Mouse (Mus musculus) left cerebral cortex, postnatal 14 days (tissue): ENCODE results near the gene Mink1. TPM values are rescaled to one million over a fixed set of nuclear protein-coding genes. Genes with fewer than 3 reads are reported as not detected.

ENCODE experiments used
- DNase-seq, 2 experiments: peaks; one replicate each; pipeline ENCODE4 v3.0.0; 2021 to 2022; ENCODE audit warnings: low spot score in 2 of 2, mixed read lengths in 1 of 2
- intact Hi-C: fragments of 180-260 bp; cut with DNase I; formaldehyde crosslinking; loops from one replicate; pipeline ENCODE4 v1.15.1; 2025
- total RNA-seq, 2 experiments: library from RNA; stranded (reverse); gene quantifications; 2 replicates each; pipeline ENCODE4 v1.2.3; 2021

The Mink1 gene
- total RNA-seq, 2 experiments from 2014 or later, result 346 to 351 TPM

- intact Hi-C loops, result no loop called here
- no peak for DNase-seq
Observed at GRCm38 (mm10) chr11:70657573-70657972, 94.9 kb downstream of the Mink1 start.

DNA sequence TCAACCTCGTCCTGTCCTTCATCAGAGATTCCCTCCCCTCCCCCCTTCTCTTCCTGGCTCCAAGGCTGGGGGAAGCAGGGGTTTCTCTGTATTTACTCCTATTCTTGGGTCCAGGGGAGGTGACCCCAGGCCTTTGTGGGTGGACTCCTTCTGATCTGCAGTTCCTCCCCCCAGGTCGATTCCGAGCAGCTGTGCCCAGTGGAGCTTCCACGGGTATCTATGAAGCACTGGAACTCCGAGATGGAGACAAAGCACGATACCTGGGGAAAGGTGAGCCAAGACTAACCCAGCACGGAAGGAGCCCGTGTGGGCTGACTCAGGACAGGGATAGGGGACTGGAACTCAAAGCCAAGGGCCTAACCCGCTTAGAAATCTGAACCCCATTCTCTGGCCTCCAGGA is 95.3 kb downstream of the Mink1 start:
- intact Hi-C loops, result no loop called here
- no peak for DNase-seq

DNA sequence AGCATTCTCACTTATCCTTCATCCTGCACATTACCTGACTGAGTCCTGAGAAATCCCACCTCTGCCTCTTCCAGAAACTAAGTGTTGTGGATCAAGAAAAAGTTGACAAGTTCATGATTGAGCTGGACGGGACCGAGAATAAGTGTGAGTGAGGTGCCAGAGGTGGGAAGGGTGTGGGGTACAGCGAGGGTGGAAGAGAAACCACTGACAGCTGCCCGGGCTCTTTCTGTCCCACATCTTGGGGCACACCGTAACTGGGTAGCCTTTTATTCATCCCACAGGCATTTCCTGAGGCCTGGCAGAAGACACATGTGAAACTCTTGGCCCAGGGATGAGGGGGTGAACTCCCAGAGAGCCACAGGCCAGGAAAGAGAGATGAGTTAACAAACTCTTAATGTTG is 95.8 kb downstream of the Mink1 start:
- no peak for DNase-seq
- intact Hi-C loops, result no loop called here

GRCm38 (mm10) chr11:70658942-70659341 is 96.3 kb downstream of the Mink1 start:
- intact Hi-C loops, result no loop called here
- DNase-seq, result no peak

DNA sequence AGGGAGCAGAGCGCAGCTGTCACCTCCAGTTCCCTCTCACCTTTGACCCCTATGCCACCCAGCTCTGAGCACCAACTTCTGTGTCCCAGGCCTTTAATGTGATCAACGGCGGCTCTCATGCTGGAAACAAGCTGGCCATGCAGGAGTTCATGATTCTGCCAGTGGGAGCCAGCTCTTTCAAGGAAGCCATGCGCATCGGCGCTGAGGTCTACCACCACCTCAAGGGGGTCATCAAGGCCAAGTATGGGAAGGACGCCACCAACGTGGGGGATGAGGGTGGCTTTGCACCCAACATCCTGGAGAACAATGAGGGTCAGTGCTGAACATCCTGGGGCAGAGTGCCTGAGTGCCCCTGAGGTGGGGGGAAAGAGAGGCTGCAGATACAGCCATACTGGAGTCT is 97.9 kb downstream of the Mink1 start:
- DNase-seq, result no peak
- intact Hi-C loops, result no loop called here

DNA sequence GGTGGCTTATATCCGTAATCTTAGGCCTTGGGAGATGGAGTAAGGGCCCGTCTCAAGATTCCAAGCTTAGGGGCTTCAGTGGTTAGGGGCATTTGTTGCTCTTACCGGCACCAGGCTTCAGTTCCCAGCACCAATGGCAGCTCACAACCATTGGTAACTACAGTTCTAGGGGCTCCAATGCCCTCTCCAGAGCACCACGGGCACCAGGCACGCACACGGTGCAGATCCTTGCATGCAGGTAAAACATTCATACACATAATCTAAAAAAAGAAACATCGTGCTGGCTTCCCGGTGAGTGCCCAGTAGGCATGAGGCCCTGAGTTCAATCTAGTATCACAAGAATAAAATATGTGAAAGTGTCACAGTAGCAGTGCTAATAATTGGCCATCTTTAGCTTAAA is 100.4 kb downstream of the Mink1 start:
- no peak for DNase-seq
- intact Hi-C loops, result no loop called here

DNA sequence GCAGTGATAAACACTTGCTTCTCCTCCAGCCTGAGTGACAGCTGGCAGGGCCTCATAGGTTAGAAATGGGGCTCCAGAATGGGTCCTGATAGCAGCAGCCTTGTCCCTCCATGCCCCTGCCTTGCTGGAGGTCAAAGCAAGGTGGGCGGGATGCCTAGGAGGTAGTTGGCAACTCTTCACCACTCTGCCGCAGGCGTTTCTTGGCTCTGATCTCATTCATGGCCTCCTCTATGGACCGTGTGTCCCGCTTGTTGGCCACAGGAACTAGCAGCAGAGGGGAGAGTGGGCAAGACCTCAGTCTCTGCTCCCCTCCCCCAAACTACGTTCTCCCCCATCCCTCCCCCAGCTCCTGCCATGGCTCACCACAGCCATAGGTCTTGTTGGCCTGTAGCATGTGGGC is 101.3 kb downstream of the Mink1 start:
- intact Hi-C loops, result no loop called here

More for the DNA sequence above, 101.3 kb downstream of the Mink1 start:
- DNase-seq, result no peak

Other genes starting within 250 kb of the Mink1 start
- under 1 TPM; 0.35 to 0.76 TPM for gene Alox12e, start 240.3 kb upstream of the Mink1 start, total RNA-seq
- gene Alox15, start 210.8 kb upstream of the Mink1 start, total RNA-seq, result not detected
- 10 to 100 TPM; 38.7 to 39.9 TPM for gene Pelp1, start 152.8 kb upstream of the Mink1 start, total RNA-seq
- 10 to 100 TPM; 75.1 to 78.6 TPM for gene Arrb2, start 130.2 kb upstream of the Mink1 start, total RNA-seq
- 10 to 100 TPM; 14.4 to 15.9 TPM for gene Med11, start 111.0 kb upstream of the Mink1 start, total RNA-seq
- under 1 TPM; 0.46 to 0.55 TPM for gene Zmynd15, start 103.4 kb upstream of the Mink1 start, total RNA-seq
- 1 to 10 TPM in 1 of 2 experiments, under 1 TPM in 1; 0.66 to 1.3 TPM for gene Cxcl16, start 102.9 kb upstream of the Mink1 start, total RNA-seq
- under 1 TPM in 1 of 2 experiments, not detected in 1; 0.87 TPM for gene Tm4sf5, start 57.6 kb upstream of the Mink1 start, total RNA-seq
- gene Vmo1, start 48.3 kb upstream of the Mink1 start, total RNA-seq, result not detected
- gene Gltpd2, start 43.7 kb upstream of the Mink1 start, total RNA-seq, result not detected
- gene Psmb6, start 37.5 kb upstream of the Mink1 start, total RNA-seq, result 100 to 1,000 TPM; 181 to 196 TPM
- gene Gm40193, start 29.9 kb upstream of the Mink1 start, total RNA-seq, result not detected
- 10 to 100 TPM; 14.8 to 17.4 TPM for gene Pld2, start 22.8 kb upstream of the Mink1 start, total RNA-seq
- gene 4930544D05Rik, start 53.0 kb downstream of the Mink1 start, total RNA-seq, result 1 to 10 TPM in 1 of 2 experiments, under 1 TPM in 1; 0.51 to 1.2 TPM
- gene Chrne, start 56.3 kb downstream of the Mink1 start, total RNA-seq, result not detected
- gene Gp1ba, start 76.2 kb downstream of the Mink1 start, total RNA-seq, result not detected
- 10 to 100 TPM; 67.3 to 69.1 TPM for gene Rnf167, start 84.4 kb downstream of the Mink1 start, total RNA-seq
- 100 to 1,000 TPM; 120 to 125 TPM for gene Slc25a11, start 84.6 kb downstream of the Mink1 start, total RNA-seq
- gene Pfn1, start 91.8 kb downstream of the Mink1 start, total RNA-seq, result 100 to 1,000 TPM; 267 to 286 TPM
- gene Eno3, start 94.3 kb downstream of the Mink1 start, total RNA-seq, result 1 to 10 TPM; 8.3 to 8.6 TPM
- 10 to 100 TPM; 53.5 to 53.8 TPM for gene Spag7, start 106.5 kb downstream of the Mink1 start, total RNA-seq
- gene Camta2, start 125.2 kb downstream of the Mink1 start, total RNA-seq, result 100 to 1,000 TPM; 217 to 223 TPM
- 1 to 10 TPM; 1.4 to 1.6 TPM for gene Inca1, start 137.3 kb downstream of the Mink1 start, total RNA-seq
- 10 to 100 TPM; 43.9 to 46.0 TPM for gene Kif1c, start 137.7 kb downstream of the Mink1 start, total RNA-seq
- gene Zfp3, start 201.3 kb downstream of the Mink1 start, total RNA-seq, result 10 to 100 TPM; 14.6 to 14.8 TPM
- gene Scimp, start 249.7 kb downstream of the Mink1 start, total RNA-seq, result not detected